Mouse (Mus musculus): Measurements from ENCODE around the gene Abcb1b. TPM values are rescaled to one million over a fixed set of nuclear protein-coding genes. Genes with fewer than 3 reads are reported as not detected.
"Not testable (repeated sequence)": the region's sequence is repeated elsewhere in the genome, so short reads cannot be mapped to it uniquely, and the experiment has no call there.

Gene Abcb1b
- polyA plus RNA-seq, 1 experiment from 2014 or later: 1.8 TPM

- no peaks in the 10 kb centered on the region for H3K27me3 ChIP-seq (replicated peaks; ENCODE audit: insufficient read depth, low read length)
- no peaks in the 10 kb centered on the region for H3K4me1 ChIP-seq (ENCODE audit: insufficient read depth, low read depth, low read length)
- no peak overlapping the region for H3K9ac ChIP-seq (replicated peaks; ENCODE audit: low read depth)
- 67% methylated on average over 6 of the region's 6 CpGs for WGBS
- H3K36me3 ChIP-seq (ENCODE audit: insufficient read depth, low read length): no peaks in the 10 kb centered on the region
- no peak for DNase-seq (ENCODE audit: low spot score)
- no peak overlapping the region for H3K4me3 ChIP-seq (ENCODE audit: low read depth, low read length)
- H3K4me2 ChIP-seq (replicated peaks; ENCODE audit: low read depth, low read length): no peak overlapping the region
- no peaks in the 10 kb centered on the region for H3K9me3 ChIP-seq (ENCODE audit: low read length)
- no peak for ATAC-seq
- TF ChIP-seq EP300 (IDR thresholded peaks at IDR 0.05) (no peak), CTCF (IDR thresholded peaks at IDR 0.05) (no peak)
- H3K27ac ChIP-seq (ENCODE audit: low read length): no peak overlapping the region
Observed at GRCm38 (mm10) chr5:8857201-8857600, 59.3 kb downstream of the Abcb1b start.

- WGBS: 53% methylated on average over 1 of the region's 1 CpGs
- no peak overlapping the region for H3K4me3 ChIP-seq (ENCODE audit: low read depth, low read length)
- H3K4me1 ChIP-seq (ENCODE audit: insufficient read depth, low read depth, low read length): no peaks in the 10 kb centered on the region
- no peaks in the 10 kb centered on the region for H3K9me3 ChIP-seq (ENCODE audit: low read length)
- no peaks in the 10 kb centered on the region for H3K27me3 ChIP-seq (replicated peaks; ENCODE audit: insufficient read depth, low read length)
- ATAC-seq (no peak), DNase-seq (ENCODE audit: low spot score) (no peak)
- H3K9ac ChIP-seq (replicated peaks; ENCODE audit: low read depth): no peak overlapping the region
- no peaks in the 10 kb centered on the region for H3K36me3 ChIP-seq (ENCODE audit: insufficient read depth, low read length)
- no peak overlapping the region for H3K4me2 ChIP-seq (replicated peaks; ENCODE audit: low read depth, low read length)
- no peak overlapping the region for H3K27ac ChIP-seq (ENCODE audit: low read length)
- no peak for TF ChIP-seq EP300 (IDR thresholded peaks at IDR 0.05)
Observed at GRCm38 (mm10) chr5:8861811-8862210, 63.9 kb downstream of the Abcb1b start.

GRCm38 (mm10) chr5:8863580-8864337 lies 65.8 kb downstream of the Abcb1b start:
- no peak overlapping the region for H3K27ac ChIP-seq (ENCODE audit: low read length)
- no peaks in the 10 kb centered on the region for H3K27me3 ChIP-seq (replicated peaks; ENCODE audit: insufficient read depth, low read length)
- no peak for TF ChIP-seq EP300 (IDR thresholded peaks at IDR 0.05)
- TF ChIP-seq CTCF (IDR thresholded peaks at IDR 0.05): no peak
- H3K36me3 ChIP-seq (ENCODE audit: insufficient read depth, low read length): no peaks in the 10 kb centered on the region
- ATAC-seq (no peak), DNase-seq (ENCODE audit: low spot score) (peak; percentile 8)
- 46% methylated on average over 14 of the region's 14 CpGs for WGBS
- H3K4me2 ChIP-seq (replicated peaks; ENCODE audit: low read depth, low read length): no peak overlapping the region
- H3K4me3 ChIP-seq (ENCODE audit: low read depth, low read length): no peak overlapping the region
- H3K9ac ChIP-seq (replicated peaks; ENCODE audit: low read depth): no peak overlapping the region
- no peaks in the 10 kb centered on the region for H3K9me3 ChIP-seq (ENCODE audit: low read length)
- no peaks in the 10 kb centered on the region for H3K4me1 ChIP-seq (ENCODE audit: insufficient read depth, low read depth, low read length)

GRCm38 (mm10) chr5:8865630-8866029 lies 67.7 kb downstream of the Abcb1b start:
- H3K9ac ChIP-seq (replicated peaks; ENCODE audit: low read depth); H3K4me3 ChIP-seq (ENCODE audit: low read depth, low read length); H3K36me3 ChIP-seq (ENCODE audit: insufficient read depth, low read length); H3K4me1 ChIP-seq (ENCODE audit: insufficient read depth, low read depth, low read length); ATAC-seq; H3K27me3 ChIP-seq (replicated peaks; ENCODE audit: insufficient read depth, low read length); H3K4me2 ChIP-seq (replicated peaks; ENCODE audit: low read depth, low read length); H3K27ac ChIP-seq (ENCODE audit: low read length); H3K9me3 ChIP-seq (ENCODE audit: low read length); DNase-seq (ENCODE audit: low spot score): not testable (repeated sequence)
- WGBS: 92% methylated on average over 11 of the region's 11 CpGs

GRCm38 (mm10) chr5:8866366-8866765 lies 68.4 kb downstream of the Abcb1b start:
- 75% methylated on average over 5 of the region's 5 CpGs for whole genome bisulfite sequencing

GRCm38 (mm10) chr5:8868019-8868418 lies 70.1 kb downstream of the Abcb1b start:
- H3K9ac ChIP-seq (replicated peaks; ENCODE audit: low read depth): no peak overlapping the region
- H3K4me2 ChIP-seq (replicated peaks; ENCODE audit: low read depth, low read length): no peak overlapping the region
- no peak overlapping the region for H3K27ac ChIP-seq (ENCODE audit: low read length)
- DNase-seq (ENCODE audit: low spot score) (peak; percentile 36), ATAC-seq (no peak)
- H3K36me3 ChIP-seq (ENCODE audit: insufficient read depth, low read length): no peaks in the 10 kb centered on the region
- no peak overlapping the region for H3K4me3 ChIP-seq (ENCODE audit: low read depth, low read length)
- H3K27me3 ChIP-seq (replicated peaks; ENCODE audit: insufficient read depth, low read length): no peaks in the 10 kb centered on the region
- 9% methylated on average over 1 of the region's 1 CpGs for WGBS
- no peaks in the 10 kb centered on the region for H3K9me3 ChIP-seq (ENCODE audit: low read length)
- TF ChIP-seq EP300 (IDR thresholded peaks at IDR 0.05) (no peak), CTCF (IDR thresholded peaks at IDR 0.05) (peak; percentile 46)
- no peaks in the 10 kb centered on the region for H3K4me1 ChIP-seq (ENCODE audit: insufficient read depth, low read depth, low read length)

More at GRCm38 (mm10) chr5:8866366-8866765, 68.4 kb downstream of the Abcb1b start:
- ATAC-seq (no peak), DNase-seq (ENCODE audit: low spot score) (no peak)
- H3K4me3 ChIP-seq (ENCODE audit: low read depth, low read length): no peak overlapping the region
- H3K27me3 ChIP-seq (replicated peaks; ENCODE audit: insufficient read depth, low read length): no peaks in the 10 kb centered on the region
- H3K4me2 ChIP-seq (replicated peaks; ENCODE audit: low read depth, low read length): no peak overlapping the region
- no peaks in the 10 kb centered on the region for H3K36me3 ChIP-seq (ENCODE audit: insufficient read depth, low read length)
- no peaks in the 10 kb centered on the region for H3K4me1 ChIP-seq (ENCODE audit: insufficient read depth, low read depth, low read length)
- H3K27ac ChIP-seq (ENCODE audit: low read length): no peak overlapping the region
- no peak for TF ChIP-seq EP300 (IDR thresholded peaks at IDR 0.05)
- no peak for TF ChIP-seq CTCF (IDR thresholded peaks at IDR 0.05)
- no peak overlapping the region for H3K9ac ChIP-seq (replicated peaks; ENCODE audit: low read depth)
- H3K9me3 ChIP-seq (ENCODE audit: low read length): no peaks in the 10 kb centered on the region

Measured in lung, postnatal 0 days (tissue).